Mouse (Mus musculus) C2C12 (cell line): Measurements from ENCODE around the gene Col18a1. TPM values are rescaled to one million over a fixed set of nuclear protein-coding genes. Genes with fewer than 3 reads are reported as not detected.
A peak's percentile ranks its signal among the peaks of the same experiment; 100 is the strongest.

ENCODE experiments used
- H3K27me3 ChIP-seq: one replicate; pipeline ENCODE4 v1.6.1; 2011; ENCODE audit not compliant: control insufficient read depth, insufficient read depth, insufficient read length
- H3K36me3 ChIP-seq: one replicate; pipeline ENCODE4 v1.6.1; 2011; ENCODE audit not compliant: control insufficient read depth, insufficient read depth
- H3K4me3 ChIP-seq: one replicate; pipeline ENCODE4 v1.5.1; 2011; ENCODE audit warnings: mild to moderate bottlenecking, control low read depth; ENCODE audit not compliant: poor library complexity, insufficient read depth, severe bottlenecking
- H3K79me2 ChIP-seq: one replicate; pipeline ENCODE4 v1.6.1; 2011; ENCODE audit not compliant: control insufficient read depth, insufficient read depth
- H3K79me3 ChIP-seq: one replicate; pipeline ENCODE4 v1.6.1; 2011; ENCODE audit warnings: low read depth, control low read depth
- H3ac ChIP-seq: one replicate; pipeline ENCODE3; 2011; ENCODE audit warnings: low read depth; ENCODE audit not compliant: control insufficient read depth, insufficient read length
- CEBPB ChIP-seq: IDR thresholded peaks from one replicate; pipeline ENCODE4 v1.6.1; 2011; ENCODE audit warnings: low read depth, mild to moderate bottlenecking, control low read depth, moderate library complexity
- CTCF ChIP-seq: IDR thresholded peaks from one replicate; pipeline ENCODE4 v1.5.1; 2011; ENCODE audit not compliant: control insufficient read depth, insufficient read depth, insufficient read length
- FOSL1 ChIP-seq: IDR thresholded peaks from one replicate; pipeline ENCODE4 v1.8.0; 2011; ENCODE audit warnings: mild to moderate bottlenecking, low read length; ENCODE audit not compliant: poor library complexity, insufficient read depth, severe bottlenecking
- MAX ChIP-seq: IDR thresholded peaks from one replicate; pipeline ENCODE4 v1.6.1; 2011; ENCODE audit warnings: mild to moderate bottlenecking, control low read depth
- MYOD1 ChIP-seq: IDR thresholded peaks from one replicate; pipeline ENCODE4 v1.6.1; 2011; ENCODE audit warnings: low read depth; ENCODE audit not compliant: control insufficient read depth, insufficient read length
- MYOG ChIP-seq: IDR thresholded peaks from one replicate; pipeline ENCODE4 v1.6.1; 2011; ENCODE audit not compliant: control insufficient read depth, insufficient read length; ENCODE audit errors: extremely low read depth
- USF1 ChIP-seq: IDR thresholded peaks from one replicate; pipeline ENCODE4 v1.6.1; 2011; ENCODE audit warnings: low read depth, mild to moderate bottlenecking, control low read depth, moderate library complexity
- polyA plus RNA-seq: library from polyadenylated mRNA; unstranded; fragments of >200 nt; fragmentation: generic; extraction: Trizol; gene quantifications from one replicate; pipeline ENCODE4 v1.2.1, GENCODE M21; 2012; ENCODE audit warnings: missing spikeins

The Col18a1 gene
- polyA plus RNA-seq, 1 experiment, result 177 TPM

DNA sequence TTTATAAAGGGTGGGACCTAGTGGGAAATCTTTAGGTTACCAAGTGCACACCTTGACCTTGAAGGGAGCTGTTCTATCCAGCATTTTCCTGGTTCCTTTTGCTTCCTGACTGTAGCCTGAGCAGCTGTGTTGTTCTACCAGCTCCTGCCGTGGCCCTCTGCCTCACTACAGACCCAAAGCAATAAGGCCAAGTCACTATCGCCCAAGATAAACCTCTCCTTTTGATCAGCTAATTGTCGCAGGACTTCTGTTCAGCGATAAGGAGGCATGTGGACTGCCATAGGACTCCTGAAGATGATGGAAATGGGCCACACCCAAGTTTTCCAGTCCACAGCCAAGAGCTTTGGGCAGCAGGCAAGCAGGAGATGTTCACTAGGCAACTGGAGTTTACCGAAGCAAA, 142.1 kb downstream of the Col18a1 start:
- Histone ChIP-seq H3ac (no peak overlapping the region), H3K27me3 (no peaks in the 10 kb centered on the region), H3K4me3 (no peak overlapping the region), H3K79me2 (no peaks in the 10 kb centered on the region), H3K79me3 (no peaks in the 10 kb centered on the region), H3K36me3 (no peaks in the 10 kb centered on the region)
- no peak for TF ChIP-seq FOSL1
- no peak for TF ChIP-seq CTCF
- no peak for TF ChIP-seq MYOG
- no peak for TF ChIP-seq MYOD1
- TF ChIP-seq USF1, result no peak
- TF ChIP-seq CEBPB, result no peak
- no peak for TF ChIP-seq MAX

DNA sequence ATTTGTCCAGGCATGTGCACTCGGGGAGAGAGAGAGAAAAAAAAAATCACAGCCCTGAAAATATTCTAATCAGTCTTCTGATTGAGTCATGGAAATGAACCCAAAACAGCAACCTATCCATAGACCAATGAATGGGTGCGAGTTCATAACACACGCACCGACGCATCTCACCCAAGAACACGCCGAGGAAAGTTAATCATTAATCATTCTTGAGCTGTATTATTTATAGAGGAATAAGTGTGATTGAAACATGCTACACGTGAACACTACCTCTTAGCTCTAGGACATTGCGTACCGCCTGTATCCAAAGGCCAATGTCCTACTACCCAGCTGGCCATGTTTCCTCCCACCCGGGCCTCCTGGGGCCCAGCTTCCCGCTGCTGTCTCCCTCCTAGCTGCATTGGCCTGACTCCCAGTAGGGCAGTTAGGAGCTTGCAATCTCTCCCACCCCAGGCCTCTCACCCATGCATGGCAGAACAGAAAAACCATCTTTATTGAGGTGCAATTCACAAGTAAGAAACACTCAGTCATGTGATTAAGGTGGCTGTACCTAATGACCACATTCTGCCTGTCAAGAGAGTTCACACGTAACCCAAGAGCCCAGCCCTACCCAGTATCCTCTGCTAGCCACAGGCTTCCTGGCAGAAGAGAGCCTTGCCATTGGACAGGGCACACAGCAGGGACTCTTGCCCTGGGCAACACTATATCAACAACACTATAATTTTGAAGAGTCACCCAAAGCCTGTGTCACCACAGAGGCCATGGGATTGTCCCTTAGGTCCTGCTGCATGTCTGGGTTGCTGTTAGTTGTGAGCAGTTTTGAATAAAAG, 143.8 kb downstream of the Col18a1 start:
- Histone ChIP-seq H3K36me3 (no peaks in the 10 kb centered on the region), H3K27me3 (no peaks in the 10 kb centered on the region), H3K79me3 (no peaks in the 10 kb centered on the region), H3ac (no peak overlapping the region), H3K79me2 (no peaks in the 10 kb centered on the region), H3K4me3 (no peak overlapping the region)
- no peak for TF ChIP-seq FOSL1
- no peak for TF ChIP-seq CTCF
- TF ChIP-seq CEBPB, result no peak
- no peak for TF ChIP-seq USF1
- no peak for TF ChIP-seq MYOG
- no peak for TF ChIP-seq MAX
- no peak for TF ChIP-seq MYOD1

DNA sequence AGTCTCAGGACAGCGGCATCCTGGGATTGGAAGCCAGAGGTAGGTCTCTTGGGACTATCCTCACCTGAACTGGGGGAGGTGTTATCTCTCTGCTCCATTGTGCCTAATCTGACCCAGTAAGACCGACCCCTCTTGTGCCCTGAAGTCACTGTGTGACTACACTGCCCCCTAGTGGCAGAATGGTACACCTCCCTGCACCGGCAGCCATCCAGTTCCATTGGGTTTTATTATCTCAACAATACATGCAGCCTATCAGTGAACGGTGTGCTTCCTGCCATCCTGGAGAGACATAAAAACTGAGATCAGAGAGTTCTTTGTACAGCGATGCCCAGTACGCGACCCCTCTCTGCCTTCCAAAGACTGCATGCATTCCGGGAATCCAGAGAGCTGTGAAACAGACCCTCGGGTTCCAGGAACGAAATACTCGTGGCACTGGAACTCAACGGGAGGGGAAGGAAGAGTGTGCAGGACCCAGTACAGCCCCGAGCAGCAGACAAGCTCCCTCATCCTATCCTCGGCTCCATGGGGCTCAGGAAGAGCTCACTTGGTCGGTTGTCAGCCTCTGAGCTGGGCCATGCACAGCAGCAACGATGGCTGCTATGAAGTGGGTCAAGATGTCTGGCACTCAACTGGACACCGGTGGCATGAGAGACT, 144.8 kb downstream of the Col18a1 start:
- Histone ChIP-seq H3ac (no peak overlapping the region), H3K36me3 (no peaks in the 10 kb centered on the region), H3K4me3 (no peak overlapping the region), H3K27me3 (no peaks in the 10 kb centered on the region), H3K79me2 (no peaks in the 10 kb centered on the region), H3K79me3 (no peaks in the 10 kb centered on the region)
- peak; percentile 91 for TF ChIP-seq CTCF
- no peak for TF ChIP-seq MYOD1

DNA sequence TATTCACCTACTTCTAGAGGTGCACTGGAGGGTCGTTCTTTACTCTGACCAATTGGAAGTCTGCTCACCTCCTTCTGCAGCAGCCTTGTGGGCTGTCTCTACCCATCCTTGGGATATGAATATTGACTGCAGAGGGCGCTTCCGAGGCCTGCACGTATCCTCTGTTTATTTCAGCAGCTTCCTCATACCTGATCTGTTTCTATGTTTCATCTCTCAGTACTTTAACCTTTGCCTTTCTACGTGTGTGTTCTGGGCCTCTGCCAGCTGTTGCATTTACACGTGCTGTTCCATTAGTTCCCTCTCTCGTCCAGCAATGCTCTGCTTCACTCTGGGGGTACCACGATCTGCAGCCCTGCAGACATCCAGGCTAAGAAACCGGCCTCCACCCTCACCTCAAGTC, 148.7 kb downstream of the Col18a1 start:
- Histone ChIP-seq H3K36me3 (no peaks in the 10 kb centered on the region), H3K79me3 (no peaks in the 10 kb centered on the region), H3K4me3 (no peak overlapping the region), H3K79me2 (no peaks in the 10 kb centered on the region), H3K27me3 (no peaks in the 10 kb centered on the region), H3ac (no peak overlapping the region)
- no peak for TF ChIP-seq USF1
- TF ChIP-seq CTCF, result no peak
- TF ChIP-seq MYOD1, result no peak
- no peak for TF ChIP-seq CEBPB
- TF ChIP-seq FOSL1, result no peak
- TF ChIP-seq MYOG, result no peak
- no peak for TF ChIP-seq MAX

DNA sequence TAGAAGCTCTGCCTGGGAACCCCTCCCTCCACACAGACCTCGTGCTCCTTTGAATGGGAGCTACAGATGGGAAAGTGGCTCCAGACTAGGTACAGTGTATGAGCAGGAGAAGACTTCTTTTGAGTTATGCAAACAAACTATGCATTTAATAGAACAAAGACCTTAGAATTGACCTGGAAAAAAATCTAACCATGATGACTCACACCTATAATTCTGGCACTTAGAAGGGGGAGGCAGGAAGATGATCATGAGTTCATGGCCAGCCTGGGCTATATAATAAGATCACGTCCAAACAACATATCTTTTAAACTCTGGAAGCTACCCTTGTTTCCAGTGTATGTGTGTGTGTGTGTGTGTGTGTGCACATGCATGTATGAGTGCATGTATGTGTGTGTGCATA, 149.3 kb downstream of the Col18a1 start:
- Histone ChIP-seq H3K4me3 (no peak overlapping the region), H3K27me3 (no peaks in the 10 kb centered on the region), H3K36me3 (no peaks in the 10 kb centered on the region), H3K79me2 (no peaks in the 10 kb centered on the region), H3K79me3 (no peaks in the 10 kb centered on the region), H3ac (no peak overlapping the region)
- TF ChIP-seq MYOD1 (no peak), MYOG (no peak), USF1 (no peak), FOSL1 (no peak), MAX (no peak), CEBPB (no peak), CTCF (no peak)
